Mouse (Mus musculus): ENCODE data around the gene Rfx7. TPM values are rescaled to one million over a fixed set of nuclear protein-coding genes. Genes with fewer than 3 reads are reported as not detected.

The Rfx7 gene
- polyA plus RNA-seq, 1 experiment from 2014 or later = 14.9 TPM

DNA sequence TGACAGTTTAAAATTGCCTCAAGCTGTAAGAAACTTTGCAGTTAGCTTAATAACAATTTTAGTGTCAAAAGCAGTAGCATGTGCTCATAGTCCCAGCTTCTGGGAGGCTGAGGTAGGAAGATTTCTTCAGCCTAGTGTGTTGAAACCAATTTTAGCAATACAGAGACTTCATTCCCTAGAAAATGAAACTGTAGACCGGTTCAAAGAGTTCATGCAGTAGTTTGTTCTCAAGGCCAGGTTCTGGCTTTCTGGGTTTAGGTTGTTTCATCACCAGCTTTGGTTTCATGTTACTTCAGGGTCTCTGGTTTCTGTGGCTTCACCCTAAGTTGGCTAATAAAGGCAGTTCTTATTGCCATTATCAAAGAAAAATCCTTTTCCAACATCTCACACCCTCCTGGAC, 91.6 kb downstream of the Rfx7 start:
- ATAC-seq = no peak
- no peak overlapping the region for H3K27ac ChIP-seq (ENCODE audit: low read length)
- H3K4me3 ChIP-seq (ENCODE audit: low read depth, low read length) = no peak overlapping the region
- H3K27me3 ChIP-seq (ENCODE audit: control insufficient read depth, insufficient read depth, low read depth, low read length) = no peaks in the 10 kb centered on the region
- H3K36me3 ChIP-seq (ENCODE audit: control insufficient read depth, insufficient read depth, low read length) = peaks cover 8% of the 10 kb centered on the region
- no peak overlapping the region for H3K9ac ChIP-seq (ENCODE audit: low read depth, low read length)
- H3K4me1 ChIP-seq (ENCODE audit: control insufficient read depth, insufficient read depth, low read length) = peaks cover 6% of the 10 kb centered on the region
- no peaks in the 10 kb centered on the region for H3K9me3 ChIP-seq (replicated peaks; ENCODE audit: control insufficient read depth, low read length, poor library complexity, severe bottlenecking)
- 89% methylated on average over 1 of the region's 1 CpGs for WGBS
- H3K4me2 ChIP-seq (ENCODE audit: low read length) = no peak overlapping the region

DNA sequence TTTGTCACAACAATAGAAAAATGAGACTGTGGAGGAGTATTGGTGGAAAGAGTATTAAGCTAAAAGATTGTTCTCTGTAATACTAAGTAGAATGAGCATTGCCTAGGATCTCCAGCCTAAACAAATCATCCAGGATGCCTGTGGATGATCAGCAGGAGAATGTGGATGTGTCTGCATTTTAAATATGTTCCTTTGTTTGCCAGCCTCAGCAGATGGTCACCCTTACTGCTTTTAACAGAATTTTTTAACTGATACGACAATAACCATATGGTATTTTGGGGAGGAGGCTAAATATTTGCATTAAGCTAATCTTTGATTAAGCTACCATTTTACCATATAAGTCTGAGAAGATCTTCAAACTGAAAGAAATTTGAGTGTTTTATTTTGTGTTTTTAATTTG, 95.6 kb downstream of the Rfx7 start:
- no peak for ATAC-seq
- Histone ChIP-seq H3K27me3 (ENCODE audit: control insufficient read depth, insufficient read depth, low read depth, low read length) (no peaks in the 10 kb centered on the region), H3K4me1 (ENCODE audit: control insufficient read depth, insufficient read depth, low read length) (peaks cover 7% of the 10 kb centered on the region), H3K36me3 (ENCODE audit: control insufficient read depth, insufficient read depth, low read length) (no peaks in the 10 kb centered on the region), H3K9me3 (replicated peaks; ENCODE audit: control insufficient read depth, low read length, poor library complexity, severe bottlenecking) (no peaks in the 10 kb centered on the region), H3K4me2 (ENCODE audit: low read length) (no peak overlapping the region), H3K4me3 (ENCODE audit: low read depth, low read length) (no peak overlapping the region), H3K27ac (ENCODE audit: low read length) (no peak overlapping the region), H3K9ac (ENCODE audit: low read depth, low read length) (no peak overlapping the region)
- 38% methylated on average over 1 of the region's 1 CpGs for WGBS

- Histone ChIP-seq H3K4me1 (ENCODE audit: control insufficient read depth, insufficient read depth, low read length) (peaks cover 7% of the 10 kb centered on the region), H3K9me3 (replicated peaks; ENCODE audit: control insufficient read depth, low read length, poor library complexity, severe bottlenecking) (no peaks in the 10 kb centered on the region), H3K36me3 (ENCODE audit: control insufficient read depth, insufficient read depth, low read length) (no peaks in the 10 kb centered on the region), H3K4me2 (ENCODE audit: low read length) (no peak overlapping the region), H3K27me3 (ENCODE audit: control insufficient read depth, insufficient read depth, low read depth, low read length) (no peaks in the 10 kb centered on the region), H3K9ac (ENCODE audit: low read depth, low read length) (no peak overlapping the region), H3K27ac (ENCODE audit: low read length) (no peak overlapping the region), H3K4me3 (ENCODE audit: low read depth, low read length) (no peak overlapping the region)
- 15% methylated on average over 2 of the region's 2 CpGs for WGBS
- no peak for ATAC-seq
Measured at GRCm38 (mm10) chr9:72628591-72628990, 96.6 kb downstream of the Rfx7 start.

DNA sequence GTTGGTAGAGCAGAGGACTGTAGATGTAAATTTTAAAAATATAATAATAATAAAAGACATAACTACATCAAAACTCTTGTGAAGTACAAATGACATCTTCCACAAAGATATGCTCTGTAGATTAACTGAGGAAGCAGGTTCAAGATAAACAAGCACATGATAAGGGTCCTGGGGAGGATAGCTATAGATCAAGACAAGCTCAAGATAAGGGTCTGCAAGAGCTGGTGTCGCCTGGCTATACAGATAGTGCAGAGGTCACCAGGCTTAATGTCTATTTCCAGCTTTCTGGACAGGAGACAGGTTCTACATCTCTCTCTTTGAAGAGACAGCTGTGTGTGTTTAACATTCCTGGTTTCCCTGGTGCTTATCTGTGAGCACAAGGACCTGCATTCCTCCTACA, 100.2 kb downstream of the Rfx7 start:
- Histone ChIP-seq H3K27me3 (ENCODE audit: control insufficient read depth, insufficient read depth, low read depth, low read length) (no peaks in the 10 kb centered on the region), H3K4me1 (ENCODE audit: control insufficient read depth, insufficient read depth, low read length) (peaks cover 7% of the 10 kb centered on the region), H3K4me2 (ENCODE audit: low read length) (no peak overlapping the region), H3K36me3 (ENCODE audit: control insufficient read depth, insufficient read depth, low read length) (no peaks in the 10 kb centered on the region), H3K9ac (ENCODE audit: low read depth, low read length) (no peak overlapping the region), H3K4me3 (ENCODE audit: low read depth, low read length) (no peak overlapping the region), H3K9me3 (replicated peaks; ENCODE audit: control insufficient read depth, low read length, poor library complexity, severe bottlenecking) (no peaks in the 10 kb centered on the region), H3K27ac (ENCODE audit: low read length) (no peak overlapping the region)
- no peak for ATAC-seq
- 79% methylated on average over 1 of the region's 1 CpGs for WGBS

DNA sequence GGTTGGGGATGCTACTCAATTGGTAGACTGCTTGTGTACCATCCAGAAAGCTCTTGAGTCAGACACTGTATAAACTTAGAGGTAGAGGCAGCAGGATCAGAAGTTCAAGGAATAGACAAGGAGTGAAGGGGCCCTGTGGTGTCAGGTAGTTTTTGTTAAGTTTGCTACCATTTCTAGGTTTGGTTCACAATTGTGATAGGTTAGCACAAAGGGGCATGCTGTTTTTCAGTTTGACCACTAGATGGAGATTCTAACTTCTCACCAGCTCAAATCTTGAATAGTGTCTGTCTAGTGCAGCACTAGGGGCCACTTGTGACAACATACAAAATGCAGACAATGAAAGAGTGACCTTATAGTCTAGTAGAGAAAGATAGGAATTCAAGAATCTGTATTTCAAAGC, 103.1 kb downstream of the Rfx7 start:
- H3K4me1 ChIP-seq (ENCODE audit: control insufficient read depth, insufficient read depth, low read length) = peaks cover 8% of the 10 kb centered on the region
- no peak overlapping the region for H3K4me3 ChIP-seq (ENCODE audit: low read depth, low read length)
- no peaks in the 10 kb centered on the region for H3K36me3 ChIP-seq (ENCODE audit: control insufficient read depth, insufficient read depth, low read length)
- no peaks in the 10 kb centered on the region for H3K9me3 ChIP-seq (replicated peaks; ENCODE audit: control insufficient read depth, low read length, poor library complexity, severe bottlenecking)
- no peak overlapping the region for H3K27ac ChIP-seq (ENCODE audit: low read length)
- H3K9ac ChIP-seq (ENCODE audit: low read depth, low read length) = no peak overlapping the region
- H3K4me2 ChIP-seq (ENCODE audit: low read length) = no peak overlapping the region
- no peaks in the 10 kb centered on the region for H3K27me3 ChIP-seq (ENCODE audit: control insufficient read depth, insufficient read depth, low read depth, low read length)
- ATAC-seq = no peak

GRCm38 (mm10) chr9:72636547-72636946, 104.5 kb downstream of the Rfx7 start:
- ATAC-seq = no peak
- Histone ChIP-seq H3K36me3 (ENCODE audit: control insufficient read depth, insufficient read depth, low read length) (no peaks in the 10 kb centered on the region), H3K4me1 (ENCODE audit: control insufficient read depth, insufficient read depth, low read length) (peaks cover 20% of the 10 kb centered on the region), H3K4me2 (ENCODE audit: low read length) (no peak overlapping the region), H3K4me3 (ENCODE audit: low read depth, low read length) (no peak overlapping the region), H3K27me3 (ENCODE audit: control insufficient read depth, insufficient read depth, low read depth, low read length) (no peaks in the 10 kb centered on the region), H3K9ac (ENCODE audit: low read depth, low read length) (no peak overlapping the region), H3K9me3 (replicated peaks; ENCODE audit: control insufficient read depth, low read length, poor library complexity, severe bottlenecking) (no peaks in the 10 kb centered on the region), H3K27ac (ENCODE audit: low read length) (no peak overlapping the region)
- WGBS = 87% methylated on average over 7 of the region's 7 CpGs

DNA sequence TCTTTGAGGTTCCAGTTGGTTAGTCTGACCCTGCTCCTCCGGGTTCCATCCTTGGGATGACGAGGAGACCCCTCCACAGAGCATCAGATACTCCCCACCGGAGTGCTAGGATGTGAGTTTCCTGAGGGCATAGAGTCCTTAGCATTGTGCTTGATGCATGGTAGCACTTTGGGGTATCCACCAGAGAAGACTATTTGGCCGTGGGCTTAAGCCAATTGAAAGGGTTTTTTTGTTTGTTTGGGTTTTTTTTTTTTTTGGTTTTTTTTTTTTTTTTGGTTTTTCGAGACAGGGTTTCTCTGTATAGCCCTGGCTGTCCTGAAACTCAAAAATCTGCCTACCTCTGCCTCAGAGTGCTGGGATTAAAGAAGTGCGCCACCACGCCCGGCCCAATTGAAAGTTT, 105.2 kb downstream of the Rfx7 start:
- Histone ChIP-seq H3K36me3 (ENCODE audit: control insufficient read depth, insufficient read depth, low read length) (no peaks in the 10 kb centered on the region), H3K9me3 (replicated peaks; ENCODE audit: control insufficient read depth, low read length, poor library complexity, severe bottlenecking) (no peaks in the 10 kb centered on the region), H3K27me3 (ENCODE audit: control insufficient read depth, insufficient read depth, low read depth, low read length) (no peaks in the 10 kb centered on the region), H3K9ac (ENCODE audit: low read depth, low read length) (no peak overlapping the region), H3K4me3 (ENCODE audit: low read depth, low read length) (no peak overlapping the region), H3K27ac (ENCODE audit: low read length) (no peak overlapping the region), H3K4me2 (ENCODE audit: low read length) (no peak overlapping the region), H3K4me1 (ENCODE audit: control insufficient read depth, insufficient read depth, low read length) (peaks cover 20% of the 10 kb centered on the region)
- no peak for ATAC-seq
- 75% methylated on average over 8 of the region's 8 CpGs for WGBS

DNA sequence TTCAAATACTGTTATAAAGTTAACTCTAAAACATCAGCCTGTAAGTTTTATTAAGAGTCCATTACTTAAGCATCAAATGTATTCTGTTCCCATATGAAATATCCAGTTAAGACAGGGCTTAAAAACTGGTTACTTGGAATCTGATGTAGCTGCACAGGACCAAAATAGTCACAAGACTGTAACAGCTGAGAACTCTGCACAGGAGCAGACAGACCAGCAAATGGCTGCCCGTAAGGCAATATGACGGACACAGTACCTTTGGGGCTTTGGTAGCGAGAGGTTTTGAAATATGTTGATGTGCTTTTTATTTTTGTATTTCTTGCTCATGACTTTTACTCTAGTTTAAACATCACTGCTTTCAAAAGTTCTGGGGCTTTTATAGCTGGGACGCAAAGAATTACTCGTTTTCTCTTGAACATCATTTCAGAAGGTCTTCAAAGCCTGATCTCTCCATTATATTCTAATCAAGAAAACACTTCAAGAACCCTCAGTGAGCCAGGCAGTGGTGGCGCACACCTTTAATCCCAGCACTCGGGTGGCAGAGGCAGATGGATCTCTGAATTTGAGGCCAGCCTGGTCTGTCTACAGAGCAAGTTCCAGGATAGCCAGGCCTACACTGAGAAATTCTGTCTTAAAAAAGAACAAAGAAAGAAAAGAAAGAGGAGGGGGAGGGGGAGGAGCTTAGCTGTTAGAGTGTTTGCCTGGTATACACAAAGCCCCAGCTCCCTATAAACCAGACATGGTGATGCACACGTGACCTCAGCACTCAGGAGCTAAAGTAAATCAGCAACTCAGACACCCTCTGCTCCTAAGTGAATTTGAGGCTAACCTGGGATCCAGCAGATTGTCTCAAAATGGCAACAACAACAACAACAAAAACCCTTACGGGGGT, 107.2 kb downstream of the Rfx7 start:
- 31% methylated on average over 9 of the region's 9 CpGs for WGBS

GRCm38 (mm10) chr9:72639843-72640621, 108.0 kb downstream of the Rfx7 start:
- peak overlapping the region; percentile 93 for H3K27ac ChIP-seq (ENCODE audit: low read length)
- H3K4me3 ChIP-seq (ENCODE audit: low read depth, low read length) = peak overlapping the region; percentile 30
- peak; percentile 96 for ATAC-seq
- WGBS = 1% methylated on average over 27 of the region's 27 CpGs
- no peaks in the 10 kb centered on the region for H3K9me3 ChIP-seq (replicated peaks; ENCODE audit: control insufficient read depth, low read length, poor library complexity, severe bottlenecking)
- H3K4me1 ChIP-seq (ENCODE audit: control insufficient read depth, insufficient read depth, low read length) = peaks cover 20% of the 10 kb centered on the region
- H3K4me2 ChIP-seq (ENCODE audit: low read length) = peak overlapping the region; percentile 64
- no peaks in the 10 kb centered on the region for H3K27me3 ChIP-seq (ENCODE audit: control insufficient read depth, insufficient read depth, low read depth, low read length)
- peak overlapping the region; percentile 49 for H3K9ac ChIP-seq (ENCODE audit: low read depth, low read length)
- H3K36me3 ChIP-seq (ENCODE audit: control insufficient read depth, insufficient read depth, low read length) = no peaks in the 10 kb centered on the region

More for the DNA sequence above, 107.2 kb downstream of the Rfx7 start:
- Histone ChIP-seq H3K27me3 (ENCODE audit: control insufficient read depth, insufficient read depth, low read depth, low read length) (no peaks in the 10 kb centered on the region), H3K4me1 (ENCODE audit: control insufficient read depth, insufficient read depth, low read length) (peaks cover 20% of the 10 kb centered on the region), H3K4me2 (ENCODE audit: low read length) (peak overlapping the region; percentile 64), H3K27ac (ENCODE audit: low read length) (peak overlapping the region; percentile 93), H3K9me3 (replicated peaks; ENCODE audit: control insufficient read depth, low read length, poor library complexity, severe bottlenecking) (no peaks in the 10 kb centered on the region), H3K36me3 (ENCODE audit: control insufficient read depth, insufficient read depth, low read length) (no peaks in the 10 kb centered on the region), H3K4me3 (ENCODE audit: low read depth, low read length) (peak overlapping the region; percentile 30), H3K9ac (ENCODE audit: low read depth, low read length) (peak overlapping the region; percentile 49)
- peak; percentile 89 for ATAC-seq
